Mouse (Mus musculus): ENCODE results near the gene Ccdc88b.

DNA sequence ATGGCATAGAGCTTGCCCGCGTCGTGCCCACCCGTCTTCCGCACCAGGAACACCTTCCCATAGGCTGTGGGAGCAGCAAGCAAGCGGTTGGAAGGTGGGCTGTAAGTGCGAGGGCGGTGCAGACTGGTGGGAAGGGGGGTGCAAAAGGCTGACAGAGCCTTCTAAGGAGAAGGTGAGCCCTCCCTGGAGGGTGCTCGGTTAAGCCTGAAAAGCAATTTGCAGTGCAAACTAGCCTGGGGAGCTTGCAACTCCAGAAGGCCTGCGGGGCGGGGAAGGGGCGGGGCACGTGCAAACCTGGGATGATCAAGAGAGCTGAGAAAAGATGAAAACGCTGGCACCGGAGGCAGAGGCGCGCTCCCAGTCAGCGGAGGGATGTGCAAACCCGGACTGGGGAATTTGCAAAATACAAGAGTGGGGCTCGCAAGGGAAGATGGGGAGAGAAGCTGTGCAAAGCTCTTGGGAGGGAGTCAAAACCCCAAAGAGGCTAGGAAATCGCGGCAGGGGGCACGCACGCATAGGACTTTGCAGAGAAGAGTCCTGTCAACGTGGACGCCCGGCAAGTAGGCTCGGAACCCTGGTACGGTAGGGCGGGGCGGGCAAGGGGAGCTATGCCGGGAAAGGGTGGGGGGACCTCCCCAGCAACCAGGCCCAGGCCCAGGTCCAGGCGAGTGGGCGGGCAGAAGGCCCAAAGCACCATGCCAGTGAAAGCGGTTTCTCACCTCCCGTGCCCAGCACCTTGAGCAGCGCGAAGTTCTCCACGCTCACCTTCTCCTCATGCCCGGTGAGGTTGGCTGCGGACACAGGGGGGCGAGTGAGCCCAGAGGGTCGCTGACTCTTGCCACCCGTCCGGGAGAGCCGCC is 18.2 kb downstream of the Ccdc88b start:
- TF ChIP-seq CTCF (IDR thresholded peaks at IDR 0.05; ENCODE audit: low read depth, low read length): no peak
- TF ChIP-seq POLR2A (IDR thresholded peaks at IDR 0.05; ENCODE audit: insufficient read depth, low read length): no peak
- no peak for TF ChIP-seq EP300 (IDR thresholded peaks at IDR 0.05; ENCODE audit: insufficient read depth, low read depth, low read length)

Measured in ES-Bruce4 (cell line).